Mouse (Mus musculus): ENCODE data around the gene Runx1. TPM values are rescaled to one million over a fixed set of nuclear protein-coding genes. Genes with fewer than 3 reads are reported as not detected.

The Runx1 gene
- polyA plus RNA-seq, 1 experiment, result 32.5 TPM

- 15% methylated on average over 8 of the region's 8 CpGs for WGBS
- TF ChIP-seq CTCF (IDR thresholded peaks at IDR 0.05; ENCODE audit: insufficient read depth, low read length), result no peak
- no peak for TF ChIP-seq POLR2A (IDR thresholded peaks at IDR 0.05; ENCODE audit: borderline replicate concordance, extremely low read depth, low read depth, low read length)
- Histone ChIP-seq H3K4me1 (ENCODE audit: control insufficient read depth, insufficient read depth, low read length) (peaks cover 5% of the 10 kb centered on the region; the same call in 1 of the 2 replicates), H3K4me3 (replicated peaks; ENCODE audit: extremely low read depth, low read depth, low read length) (no peak overlapping the region)
- no peak for DNase-seq
Measured at GRCm38 (mm10) chr16:92609006-92609716, 216.8 kb downstream of the Runx1 start.

GRCm38 (mm10) chr16:92608180-92608960 is 217.6 kb downstream of the Runx1 start:
- DNase-seq, result no peak
- WGBS, result 52% methylated on average over 14 of the region's 14 CpGs
- Histone ChIP-seq H3K4me3 (replicated peaks; ENCODE audit: extremely low read depth, low read depth, low read length) (no peak overlapping the region), H3K4me1 (ENCODE audit: control insufficient read depth, insufficient read depth, low read length) (peaks cover 5% of the 10 kb centered on the region; the same call in 1 of the 2 replicates)
- TF ChIP-seq CTCF (IDR thresholded peaks at IDR 0.05; ENCODE audit: insufficient read depth, low read length) (no peak), POLR2A (IDR thresholded peaks at IDR 0.05; ENCODE audit: borderline replicate concordance, extremely low read depth, low read depth, low read length) (no peak)

- 85% methylated on average over 7 of the region's 7 CpGs for WGBS
- Histone ChIP-seq H3K4me1 (ENCODE audit: control insufficient read depth, insufficient read depth, low read length) (peaks cover 2% of the 10 kb centered on the region; the same call in 1 of the 2 replicates), H3K4me3 (replicated peaks; ENCODE audit: extremely low read depth, low read depth, low read length) (no peak overlapping the region)
- no peak for DNase-seq
- TF ChIP-seq POLR2A (IDR thresholded peaks at IDR 0.05; ENCODE audit: borderline replicate concordance, extremely low read depth, low read depth, low read length), result no peak
- TF ChIP-seq CTCF (IDR thresholded peaks at IDR 0.05; ENCODE audit: insufficient read depth, low read length), result no peak
Measured at GRCm38 (mm10) chr16:92606491-92606965, 219.4 kb downstream of the Runx1 start.

GRCm38 (mm10) chr16:92605606-92606490 is 220.1 kb downstream of the Runx1 start:
- no peak overlapping the region for H3K4me3 ChIP-seq (replicated peaks; ENCODE audit: extremely low read depth, low read depth, low read length)
- no peak for DNase-seq
- TF ChIP-seq CTCF (IDR thresholded peaks at IDR 0.05; ENCODE audit: insufficient read depth, low read length), result no peak
- TF ChIP-seq POLR2A (IDR thresholded peaks at IDR 0.05; ENCODE audit: borderline replicate concordance, extremely low read depth, low read depth, low read length), result no peak
- peaks cover 2% of the 10 kb centered on the region; the same call in 1 of the 2 replicates for H3K4me1 ChIP-seq (ENCODE audit: control insufficient read depth, insufficient read depth, low read length)
- 35% methylated on average over 64 of the region's 64 CpGs for WGBS

GRCm38 (mm10) chr16:92602504-92602903 is 223.4 kb downstream of the Runx1 start:
- 78% methylated on average over 11 of the region's 11 CpGs for WGBS
- TF ChIP-seq CTCF (IDR thresholded peaks at IDR 0.05; ENCODE audit: insufficient read depth, low read length) (no peak), POLR2A (IDR thresholded peaks at IDR 0.05; ENCODE audit: borderline replicate concordance, extremely low read depth, low read depth, low read length) (no peak)
- no peak overlapping the region for H3K4me3 ChIP-seq (replicated peaks; ENCODE audit: extremely low read depth, low read depth, low read length)
- no peak for DNase-seq
- no peaks in the 10 kb centered on the region for H3K4me1 ChIP-seq (ENCODE audit: control insufficient read depth, insufficient read depth, low read length)

GRCm38 (mm10) chr16:92601270-92601826 is 224.6 kb downstream of the Runx1 start:
- H3K4me1 ChIP-seq (ENCODE audit: control insufficient read depth, insufficient read depth, low read length), result no peaks in the 10 kb centered on the region
- TF ChIP-seq POLR2A (IDR thresholded peaks at IDR 0.05; ENCODE audit: borderline replicate concordance, extremely low read depth, low read depth, low read length) (no peak), CTCF (IDR thresholded peaks at IDR 0.05; ENCODE audit: insufficient read depth, low read length) (no peak)
- WGBS, result 68% methylated on average over 9 of the region's 9 CpGs
- H3K4me3 ChIP-seq (replicated peaks; ENCODE audit: extremely low read depth, low read depth, low read length), result no peak overlapping the region
- no peak for DNase-seq

GRCm38 (mm10) chr16:92599451-92599850 is 226.5 kb downstream of the Runx1 start:
- no peak for DNase-seq

GRCm38 (mm10) chr16:92597655-92598054 is 228.3 kb downstream of the Runx1 start:
- Histone ChIP-seq H3K4me1 (ENCODE audit: control insufficient read depth, insufficient read depth, low read length) (no peaks in the 10 kb centered on the region), H3K4me3 (replicated peaks; ENCODE audit: extremely low read depth, low read depth, low read length) (no peak overlapping the region)
- no peak for TF ChIP-seq POLR2A (IDR thresholded peaks at IDR 0.05; ENCODE audit: borderline replicate concordance, extremely low read depth, low read depth, low read length)
- TF ChIP-seq CTCF (IDR thresholded peaks at IDR 0.05; ENCODE audit: insufficient read depth, low read length), result no peak
- WGBS, result 67% methylated on average over 11 of the region's 11 CpGs
- no peak for DNase-seq

More at GRCm38 (mm10) chr16:92599451-92599850, 226.5 kb downstream of the Runx1 start:
- no peak overlapping the region for H3K4me3 ChIP-seq (replicated peaks; ENCODE audit: extremely low read depth, low read depth, low read length)
- H3K4me1 ChIP-seq (ENCODE audit: control insufficient read depth, insufficient read depth, low read length), result no peaks in the 10 kb centered on the region
- WGBS, result 74% methylated on average over 11 of the region's 11 CpGs
- TF ChIP-seq CTCF (IDR thresholded peaks at IDR 0.05; ENCODE audit: insufficient read depth, low read length) (no peak), POLR2A (IDR thresholded peaks at IDR 0.05; ENCODE audit: borderline replicate concordance, extremely low read depth, low read depth, low read length) (no peak)

All from lung, adult 2 months (tissue).